Mouse (Mus musculus) stomach, postnatal 0 days (tissue): ENCODE results near the gene Grasp. TPM values are rescaled to one million over a fixed set of nuclear protein-coding genes. Genes with fewer than 3 reads are reported as not detected.

Experiments
- ATAC-seq: fragments of 200-750 bp; cut with Nextera tagmentation; 2 replicates; pipeline ENCODE4 v1.8.0; 2017; ENCODE audit not compliant: low FRiP score, low TSS enrichment
- DNase-seq: peaks from one replicate; pipeline ENCODE4 v3.0.0-alpha.2; 2016; ENCODE audit warnings: low spot score
- H3K27ac ChIP-seq: fragments of 300-500 bp; sonication (generic); replicated peaks from 2 replicates; pipeline ENCODE4 v1.5.1; 2014; ENCODE audit warnings: mild to moderate bottlenecking, control low read depth
- H3K27me3 ChIP-seq: fragments of 300-500 bp; sonication (generic); 2 replicates; pipeline ENCODE4 v1.6.1; 2014; ENCODE audit warnings: low read length; ENCODE audit not compliant: control insufficient read depth, insufficient read depth
- H3K36me3 ChIP-seq: fragments of 300-500 bp; sonication (generic); 2 replicates; pipeline ENCODE4 v1.6.1; 2014; ENCODE audit warnings: low read length, mixed read lengths; ENCODE audit not compliant: control insufficient read depth, insufficient read depth
- H3K4me1 ChIP-seq: fragments of 300-500 bp; sonication (generic); replicated peaks from 2 replicates; pipeline ENCODE4 v1.6.1; 2014; ENCODE audit warnings: antibody characterized with exemption; ENCODE audit not compliant: control insufficient read depth, insufficient read depth
- H3K4me2 ChIP-seq: fragments of 300-500 bp; sonication (generic); replicated peaks from 2 replicates; pipeline ENCODE4 v1.6.1; 2014; ENCODE audit warnings: low read depth, mild to moderate bottlenecking, control low read depth, moderate library complexity
- H3K4me3 ChIP-seq: fragments of 300-500 bp; sonication (generic); 2 replicates; pipeline ENCODE4 v1.5.1; 2014; ENCODE audit warnings: low read depth, low read length, control low read depth
- H3K9ac ChIP-seq: fragments of 300-500 bp; sonication (generic); 2 replicates; pipeline ENCODE4 v1.6.1; 2014; ENCODE audit warnings: mild to moderate bottlenecking, low read length, control low read depth, mixed read lengths
- H3K9me3 ChIP-seq: fragments of 300-500 bp; sonication (generic); 2 replicates; pipeline ENCODE4 v1.6.1; 2016; ENCODE audit warnings: low read length; ENCODE audit not compliant: control insufficient read depth
- CTCF ChIP-seq: IDR thresholded peaks from 2 replicates; pipeline ENCODE4 v1.5.1; 2016; ENCODE audit warnings: antibody characterized with exemption, low read depth, mild to moderate bottlenecking, moderate library complexity
- EP300 ChIP-seq: optimal IDR thresholded peaks from 2 replicates; pipeline ENCODE3; 2016; ENCODE audit warnings: antibody characterized with exemption
- WGBS: fragments of 180-500 bp; shearing (Covaris S2); extraction: QIAGEN DNeasy Blood & Tissue Kit; methylation state at CpG from one replicate; pipeline ENCODE4 v1.1.7; 2014; 5-methylcytosine and 5-hydroxymethylcytosine counted together
- polyA plus RNA-seq: library from polyadenylated mRNA; unstranded; fragments of >200 nt; fragmentation: Nextera tagmentation; extraction: Ambion mirVana; gene quantifications from 2 replicates; pipeline ENCODE4 v1.2.1, GENCODE M21; 2015

Grasp gene
- polyA plus RNA-seq, 1 experiment from 2014 or later: 2.0 TPM

DNA sequence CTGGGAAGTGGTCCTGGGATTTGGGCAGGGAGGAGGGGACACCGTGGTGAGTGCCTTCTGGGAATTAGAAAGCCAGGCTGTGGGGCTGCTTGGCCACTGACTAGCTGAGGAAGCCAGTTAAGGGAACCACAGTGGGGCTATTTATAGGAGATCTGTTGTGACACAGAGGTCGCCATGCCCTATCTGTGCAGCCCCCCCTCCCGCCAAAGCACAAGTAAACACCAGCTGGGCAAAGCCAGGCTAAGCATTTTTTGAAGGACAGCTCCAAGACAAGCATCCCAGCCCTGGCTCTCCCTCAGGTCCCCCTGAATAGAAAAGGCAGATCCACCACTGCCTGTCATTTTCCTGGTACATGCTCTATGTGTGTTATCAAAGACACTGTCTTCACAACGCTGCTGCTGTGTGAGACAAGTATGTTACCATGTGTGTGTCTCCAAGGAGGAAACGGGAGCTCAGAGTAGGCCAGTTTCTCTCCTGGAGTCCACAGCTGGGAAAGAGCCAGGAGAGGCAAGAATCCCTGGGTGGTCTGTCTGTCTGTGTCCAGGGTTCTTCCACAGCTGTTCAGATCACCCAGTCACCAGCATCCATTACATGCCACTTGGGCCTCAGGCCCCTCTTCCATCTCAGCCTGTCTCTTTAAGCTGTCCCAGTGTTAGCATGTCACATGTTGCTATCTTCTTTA lies 24.2 kb downstream of the Grasp start:
- no peak for TF ChIP-seq CTCF
- TF ChIP-seq EP300: no peak
- H3K9me3 ChIP-seq: no peaks in the 10 kb centered on the region
- ATAC-seq (no peak), DNase-seq (no peak)
- H3K4me2 ChIP-seq: no peak overlapping the region
- no peak overlapping the region for H3K4me3 ChIP-seq
- H3K27me3 ChIP-seq: no peaks in the 10 kb centered on the region
- 0 out of 2 replicates have a peak, but pooled peaks cover 2% of the 10 kb centered on the region for H3K4me1 ChIP-seq
- no peaks in the 10 kb centered on the region for H3K36me3 ChIP-seq
- WGBS: 36% methylated on average over 5 of the region's 5 CpGs
- no peak overlapping the region; the same call in 1 of the 2 replicates for H3K9ac ChIP-seq
- peak overlapping the region; percentile 63 for H3K27ac ChIP-seq

DNA sequence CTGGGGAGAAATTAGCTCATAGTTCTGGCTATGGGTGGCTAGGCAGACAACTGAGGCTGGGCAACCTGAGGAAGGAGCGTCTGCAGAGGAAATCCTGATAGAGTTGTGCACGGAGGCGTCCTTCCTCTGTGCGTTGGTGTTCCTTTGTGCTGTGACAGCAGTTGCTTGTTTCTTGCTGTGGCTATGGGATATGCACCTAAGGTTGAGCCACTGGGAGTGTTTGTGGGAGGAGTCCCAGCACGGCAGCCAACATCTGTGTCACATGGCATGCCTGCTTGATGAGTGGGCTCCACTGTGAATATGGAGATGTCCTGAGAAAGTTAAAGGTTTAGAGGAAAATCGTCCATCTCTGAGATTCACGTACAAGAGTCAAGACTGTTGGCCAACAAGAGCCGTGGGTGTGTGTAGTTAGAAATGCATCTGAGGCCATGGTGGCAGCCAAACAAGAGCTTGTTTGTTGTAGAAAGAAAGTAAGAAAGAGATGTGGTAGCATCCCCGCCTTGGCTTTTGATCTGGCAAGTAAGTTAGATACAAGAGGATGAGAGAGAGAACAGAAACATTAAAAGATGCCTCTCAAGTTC lies 26.3 kb downstream of the Grasp start:
- H3K36me3 ChIP-seq: no peaks in the 10 kb centered on the region
- H3K27me3 ChIP-seq: no peaks in the 10 kb centered on the region
- DNase-seq: no peak
- H3K4me2 ChIP-seq: no peak overlapping the region
- H3K27ac ChIP-seq: no peak overlapping the region
- H3K4me1 ChIP-seq: 0 out of 2 replicates have a peak, but pooled peaks cover 2% of the 10 kb centered on the region
- no peak overlapping the region for H3K4me3 ChIP-seq
- no peak for ATAC-seq
- TF ChIP-seq EP300: no peak
- no peak for TF ChIP-seq CTCF
- H3K9me3 ChIP-seq: no peaks in the 10 kb centered on the region
- 77% methylated on average over 9 of the region's 9 CpGs for WGBS
- H3K9ac ChIP-seq: no peak overlapping the region

DNA sequence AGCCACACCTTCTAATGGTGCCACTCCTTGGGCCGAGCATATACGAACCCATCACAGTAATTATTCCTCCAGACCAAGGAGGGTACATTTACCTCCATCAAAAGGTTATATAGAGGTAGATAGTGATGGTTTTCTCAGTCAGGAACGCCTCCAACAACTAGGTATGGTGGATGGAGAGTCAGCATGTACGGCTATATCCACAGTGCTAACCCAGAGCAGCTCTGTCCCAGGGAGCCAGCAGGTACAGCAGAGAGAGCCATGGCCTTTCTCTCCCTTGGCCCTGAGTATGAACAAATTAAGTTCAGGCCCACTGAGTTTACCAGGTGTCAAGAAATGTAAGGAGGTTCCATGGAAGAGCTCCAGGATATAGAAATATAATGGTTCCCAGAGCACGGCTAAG lies 27.9 kb downstream of the Grasp start:
- TF ChIP-seq CTCF (no peak), EP300 (no peak)
- Histone ChIP-seq H3K9me3 (no peaks in the 10 kb centered on the region), H3K27ac (no peak overlapping the region), H3K36me3 (no peaks in the 10 kb centered on the region), H3K27me3 (no peaks in the 10 kb centered on the region), H3K4me3 (no peak overlapping the region), H3K4me2 (no peak overlapping the region), H3K4me1 (no peaks in the 10 kb centered on the region), H3K9ac (no peak overlapping the region)
- WGBS: 87% methylated on average over 5 of the region's 5 CpGs
- DNase-seq: no peak
- no peak for ATAC-seq

- 77% methylated on average over 6 of the region's 6 CpGs for WGBS
- no peak overlapping the region for H3K9ac ChIP-seq
- no peak for TF ChIP-seq EP300
- no peak for TF ChIP-seq CTCF
- no peaks in the 10 kb centered on the region for H3K36me3 ChIP-seq
- no peak overlapping the region for H3K4me3 ChIP-seq
- H3K27ac ChIP-seq: no peak overlapping the region
- no peaks in the 10 kb centered on the region for H3K4me1 ChIP-seq
- no peaks in the 10 kb centered on the region for H3K9me3 ChIP-seq
- DNase-seq: no peak
- no peaks in the 10 kb centered on the region for H3K27me3 ChIP-seq
- ATAC-seq: no peak
- H3K4me2 ChIP-seq: no peak overlapping the region
Observed at GRCm38 (mm10) chr15:101252614-101253013, 28.6 kb downstream of the Grasp start.

GRCm38 (mm10) chr15:101253563-101253885 lies 29.5 kb downstream of the Grasp start:
- no peaks in the 10 kb centered on the region for H3K4me1 ChIP-seq
- no peaks in the 10 kb centered on the region for H3K36me3 ChIP-seq
- H3K4me2 ChIP-seq: peak overlapping the region; percentile 82
- no peaks in the 10 kb centered on the region for H3K9me3 ChIP-seq
- TF ChIP-seq EP300 (no peak), CTCF (no peak)
- peak overlapping the region; percentile 55 for H3K4me3 ChIP-seq
- no peak overlapping the region for H3K27ac ChIP-seq
- peak overlapping the region; percentile 69 for H3K9ac ChIP-seq
- DNase-seq (no peak), ATAC-seq (no peak)
- WGBS: 43% methylated on average over 3 of the region's 3 CpGs
- H3K27me3 ChIP-seq: no peaks in the 10 kb centered on the region
